Mouse (Mus musculus) hindbrain, postnatal 0 days (tissue): ENCODE measurements around the gene Zc3h15. TPM values are rescaled to one million over a fixed set of nuclear protein-coding genes. Genes with fewer than 3 reads are reported as not detected.

ENCODE experiments used
- ATAC-seq: fragments of 200-750 bp; cut with Nextera tagmentation; 2 replicates; pipeline ENCODE4 v1.8.0; 2017; ENCODE audit warnings: mild to moderate bottlenecking, moderate TSS enrichment, moderate library complexity
- DNase-seq: peaks from one replicate; pipeline ENCODE4 v3.0.0-alpha.2; 2015; ENCODE audit warnings: low spot score
- H3K27ac ChIP-seq: fragments of 300-500 bp; sonication (generic); 2 replicates; pipeline ENCODE4 v1.5.1; 2014; ENCODE audit warnings: mild to moderate bottlenecking
- H3K27me3 ChIP-seq: fragments of 300-500 bp; sonication (generic); 2 replicates; pipeline ENCODE4 v1.6.1; 2014; ENCODE audit warnings: low read length, mixed read lengths; ENCODE audit not compliant: insufficient read depth
- H3K36me3 ChIP-seq: fragments of 300-500 bp; sonication (generic); 2 replicates; pipeline ENCODE4 v1.6.1; 2014; ENCODE audit warnings: low read length, mixed read lengths; ENCODE audit not compliant: insufficient read depth
- H3K4me1 ChIP-seq: fragments of 300-500 bp; sonication (generic); 2 replicates; pipeline ENCODE4 v1.6.1; 2014; ENCODE audit warnings: antibody characterized with exemption, low read length, mixed read lengths; ENCODE audit not compliant: insufficient read depth
- H3K4me2 ChIP-seq: fragments of 300-500 bp; sonication (generic); 2 replicates; pipeline ENCODE4 v1.6.1; 2014; ENCODE audit warnings: low read depth, mild to moderate bottlenecking, low read length, moderate library complexity, mixed read lengths
- H3K4me3 ChIP-seq: fragments of 300-500 bp; sonication (generic); 2 replicates; pipeline ENCODE4 v1.5.1; 2014; ENCODE audit warnings: low read length
- H3K9ac ChIP-seq: fragments of 300-500 bp; sonication (generic); replicated peaks from 2 replicates; pipeline ENCODE4 v1.6.1; 2014; ENCODE audit warnings: mild to moderate bottlenecking, low read length, moderate library complexity, mixed read lengths
- H3K9me3 ChIP-seq: fragments of 300-500 bp; sonication (generic); 2 replicates; pipeline ENCODE4 v1.6.1; 2016; ENCODE audit warnings: low read length, mixed read lengths
- CTCF ChIP-seq: IDR thresholded peaks from 2 replicates; pipeline ENCODE4 v1.5.1; 2016; ENCODE audit warnings: antibody characterized with exemption, control low read depth, low read depth
- WGBS: fragments of 180-500 bp; shearing (Covaris S2); extraction: QIAGEN DNeasy Blood & Tissue Kit; methylation state at CpG from one replicate; pipeline ENCODE4 v1.1.7; 2014; 5-methylcytosine and 5-hydroxymethylcytosine counted together
- polyA plus RNA-seq: library from polyadenylated mRNA; unstranded; fragments of >200 nt; fragmentation: Nextera tagmentation; extraction: Ambion mirVana; gene quantifications from 2 replicates; pipeline ENCODE4 v1.2.1, GENCODE M21; 2015
- total RNA-seq: library from RNA; depleted of rRNA; stranded (reverse); fragments of >200 nt; gene quantifications from 2 replicates; pipeline ENCODE4 v1.2.3, GENCODE M21; 2014

The Zc3h15 gene
- total and polyA plus RNA-seq, 2 experiments from 2014 or later: 64.8 to 177 TPM

- H3K27me3 ChIP-seq: no peaks in the 10 kb centered on the region
- no peak for TF ChIP-seq CTCF
- H3K9me3 ChIP-seq: no peaks in the 10 kb centered on the region
- DNase-seq: no peak
- no peaks in the 10 kb centered on the region for H3K4me1 ChIP-seq
- no peak overlapping the region for H3K27ac ChIP-seq
- H3K4me3 ChIP-seq: no peak overlapping the region
- WGBS: 83% methylated on average over 9 of the region's 9 CpGs
- H3K36me3 ChIP-seq: no peaks in the 10 kb centered on the region
- no peak overlapping the region for H3K9ac ChIP-seq
- ATAC-seq: no peak
- H3K4me2 ChIP-seq: no peak overlapping the region
Measured at GRCm38 (mm10) chr2:83626881-83627280, 17.4 kb upstream of the Zc3h15 start.

DNA sequence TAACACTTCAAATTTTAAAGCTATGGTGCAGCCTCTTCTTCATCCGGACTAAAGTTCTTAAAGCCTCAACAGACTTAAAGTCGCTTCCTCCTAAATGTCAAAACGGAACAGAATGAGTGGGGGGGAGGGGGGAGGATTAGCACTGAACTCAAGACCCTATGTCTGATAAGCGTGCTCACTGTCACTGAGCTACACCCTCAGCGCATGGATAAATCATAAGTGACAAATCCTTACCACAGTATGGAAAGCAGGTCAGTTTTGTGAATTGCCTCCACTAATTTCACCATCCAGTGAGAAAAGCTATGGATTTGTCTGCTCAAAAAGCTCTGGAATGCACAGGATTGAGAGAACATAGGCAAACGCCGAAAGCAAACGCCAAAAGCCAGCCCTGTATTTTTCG, 16.7 kb upstream of the Zc3h15 start:
- Histone ChIP-seq H3K9me3 (no peaks in the 10 kb centered on the region), H3K9ac (no peak overlapping the region), H3K4me1 (no peaks in the 10 kb centered on the region), H3K36me3 (no peaks in the 10 kb centered on the region), H3K27me3 (no peaks in the 10 kb centered on the region), H3K4me3 (no peak overlapping the region), H3K27ac (no peak overlapping the region), H3K4me2 (no peak overlapping the region)
- no peak for TF ChIP-seq CTCF
- WGBS: 72% methylated on average over 9 of the region's 9 CpGs
- ATAC-seq (no peak), DNase-seq (no peak)

GRCm38 (mm10) chr2:83627932-83628331, 16.3 kb upstream of the Zc3h15 start:
- no peak overlapping the region for H3K4me2 ChIP-seq
- H3K27ac ChIP-seq: no peak overlapping the region
- TF ChIP-seq CTCF: no peak
- no peak overlapping the region for H3K4me3 ChIP-seq
- H3K36me3 ChIP-seq: no peaks in the 10 kb centered on the region
- DNase-seq (no peak), ATAC-seq (no peak)
- no peak overlapping the region for H3K9ac ChIP-seq
- no peaks in the 10 kb centered on the region for H3K4me1 ChIP-seq
- H3K27me3 ChIP-seq: no peaks in the 10 kb centered on the region
- 88% methylated on average over 6 of the region's 6 CpGs for WGBS
- no peaks in the 10 kb centered on the region for H3K9me3 ChIP-seq

GRCm38 (mm10) chr2:83641993-83642392, 2.2 kb upstream of the Zc3h15 start:
- DNase-seq (no peak), ATAC-seq (no peak)
- Histone ChIP-seq H3K27ac (no peak overlapping the region), H3K27me3 (no peaks in the 10 kb centered on the region), H3K4me1 (0 out of 2 replicates have a peak, but pooled peaks cover 8% of the 10 kb centered on the region), H3K4me2 (no peak overlapping the region), H3K9me3 (no peaks in the 10 kb centered on the region), H3K9ac (no peak overlapping the region), H3K4me3 (no peak overlapping the region), H3K36me3 (no peaks in the 10 kb centered on the region)
- 96% methylated on average over 1 of the region's 1 CpGs for WGBS
- no peak for TF ChIP-seq CTCF

DNA sequence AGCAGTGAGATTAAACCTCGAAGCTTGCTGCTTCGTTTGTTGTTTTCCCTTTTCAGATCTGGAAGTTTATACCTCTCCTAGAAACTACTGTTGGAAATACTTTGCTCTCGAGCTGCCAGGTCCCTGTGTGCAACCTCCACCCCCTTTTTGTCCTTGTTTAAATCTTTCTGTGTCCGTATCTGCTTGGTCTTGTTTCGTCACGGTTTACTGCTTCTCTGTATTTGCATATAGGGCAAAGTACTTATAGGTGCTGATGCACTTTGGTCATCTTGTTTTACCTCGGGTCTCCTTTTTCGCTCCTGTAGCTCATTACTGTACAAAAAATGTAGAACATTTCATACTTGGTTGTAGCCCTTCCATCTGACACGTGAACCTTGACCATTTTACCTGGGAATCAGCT, 4.7 kb downstream of the Zc3h15 start:
- DNase-seq (no peak), ATAC-seq (no peak)
- Histone ChIP-seq H3K9ac (no peak overlapping the region), H3K9me3 (no peaks in the 10 kb centered on the region), H3K4me3 (no peak overlapping the region), H3K36me3 (no peaks in the 10 kb centered on the region), H3K27ac (no peak overlapping the region), H3K4me2 (no peak overlapping the region), H3K27me3 (no peaks in the 10 kb centered on the region), H3K4me1 (peaks cover 8% of the 10 kb centered on the region; the same call in 1 of the 2 replicates)
- WGBS: 80% methylated on average over 9 of the region's 9 CpGs
- no peak for TF ChIP-seq CTCF

GRCm38 (mm10) chr2:83652606-83653005, 8.4 kb downstream of the Zc3h15 start:
- Histone ChIP-seq H3K4me2 (no peak overlapping the region), H3K4me3 (no peak overlapping the region), H3K27ac (no peak overlapping the region), H3K27me3 (no peaks in the 10 kb centered on the region), H3K4me1 (no peaks in the 10 kb centered on the region), H3K9me3 (no peaks in the 10 kb centered on the region), H3K36me3 (no peaks in the 10 kb centered on the region; the same call in 1 of the 2 replicates), H3K9ac (no peak overlapping the region)
- no peak for TF ChIP-seq CTCF
- DNase-seq (no peak), ATAC-seq (no peak)

DNA sequence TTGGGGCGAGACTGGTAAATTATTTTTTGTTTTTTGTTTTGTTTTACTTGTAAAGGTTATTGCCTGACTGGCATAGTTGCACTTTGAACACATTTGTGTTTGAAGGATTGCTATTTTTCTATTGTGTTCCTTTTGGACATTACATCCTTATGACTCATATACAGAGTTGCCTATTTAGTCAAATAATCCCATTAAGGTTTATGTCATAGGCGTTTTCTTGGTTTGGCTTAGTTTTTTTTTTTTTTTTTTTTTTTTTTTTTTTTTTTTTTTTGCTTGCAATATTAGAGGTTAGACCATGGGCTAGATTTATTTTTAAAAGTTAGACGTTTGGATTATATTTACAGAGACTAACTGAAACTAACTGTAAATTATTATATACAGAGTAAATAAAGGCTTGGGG, 15.0 kb downstream of the Zc3h15 start:
- no peaks in the 10 kb centered on the region for H3K27me3 ChIP-seq
- no peak overlapping the region for H3K4me3 ChIP-seq
- H3K9me3 ChIP-seq: no peaks in the 10 kb centered on the region
- no peak overlapping the region for H3K4me2 ChIP-seq
- no peaks in the 10 kb centered on the region for H3K4me1 ChIP-seq
- H3K27ac ChIP-seq: no peak overlapping the region
- 85% methylated on average over 3 of the region's 3 CpGs for WGBS
- H3K36me3 ChIP-seq: peaks cover 6% of the 10 kb centered on the region; the same call in 1 of the 2 replicates
- no peak overlapping the region for H3K9ac ChIP-seq
- TF ChIP-seq CTCF: no peak
- ATAC-seq: no peak
- DNase-seq: no peak
